Mouse (Mus musculus) midbrain, embryonic 14.5 days (tissue): Measurements from ENCODE around the gene Olfr391-ps. TPM values are rescaled to one million over a fixed set of nuclear protein-coding genes. Genes with fewer than 3 reads are reported as not detected.

Source experiments
- ATAC-seq: fragments of 200-750 bp; cut with Nextera tagmentation; 2 replicates; pipeline ENCODE4 v1.8.0; 2017; ENCODE audit warnings: moderate number of reproducible peaks, moderate library complexity; ENCODE audit not compliant: low FRiP score, low TSS enrichment
- DNase-seq: peaks from one replicate; pipeline ENCODE4 v3.0.0-alpha.2; 2015
- H3K27ac ChIP-seq: fragments of 300-500 bp; sonication (generic); replicated peaks from 2 replicates; pipeline ENCODE4 v1.5.1; 2014; ENCODE audit warnings: mild to moderate bottlenecking, low read depth, low read length, moderate library complexity
- H3K27me3 ChIP-seq: fragments of 300-500 bp; sonication (generic); 2 replicates; pipeline ENCODE4 v1.6.1; 2014; ENCODE audit warnings: low read length, control low read depth, mixed read lengths; ENCODE audit not compliant: control insufficient read depth, insufficient read depth
- H3K36me3 ChIP-seq: fragments of 300-500 bp; sonication (generic); 2 replicates; pipeline ENCODE4 v1.6.1; 2014; ENCODE audit warnings: low read length, control low read depth; ENCODE audit not compliant: control insufficient read depth, insufficient read depth
- H3K4me1 ChIP-seq: fragments of 300-500 bp; sonication (generic); 2 replicates; pipeline ENCODE4 v1.6.1; 2014; ENCODE audit warnings: mild to moderate bottlenecking, antibody characterized with exemption, low read length, control low read depth; ENCODE audit not compliant: control insufficient read depth, insufficient read depth
- H3K4me2 ChIP-seq: fragments of 300-500 bp; sonication (generic); 2 replicates; pipeline ENCODE4 v1.6.1; 2014; ENCODE audit warnings: mild to moderate bottlenecking, low read length, moderate library complexity
- H3K4me3 ChIP-seq: fragments of 300-500 bp; sonication (generic); replicated peaks from 2 replicates; pipeline ENCODE4 v1.5.1; 2014; ENCODE audit warnings: low read depth, low read length
- H3K9ac ChIP-seq: fragments of 300-500 bp; sonication (generic); replicated peaks from 2 replicates; pipeline ENCODE4 v1.6.1; 2014; ENCODE audit warnings: mild to moderate bottlenecking, low read length, moderate library complexity
- H3K9me3 ChIP-seq: fragments of 300-500 bp; sonication (generic); 2 replicates; pipeline ENCODE4 v1.6.1; 2016; ENCODE audit warnings: low read length, control low read depth, mixed read lengths; ENCODE audit not compliant: control insufficient read depth
- WGBS: fragments of 180-500 bp; shearing (Covaris S2); extraction: QIAGEN DNeasy Blood & Tissue Kit; methylation state at CpG from one replicate; pipeline ENCODE4 v1.1.7; 2014; 5-methylcytosine and 5-hydroxymethylcytosine counted together
- polyA plus RNA-seq: library from polyadenylated mRNA; unstranded; fragments of >200 nt; fragmentation: Nextera tagmentation; extraction: Ambion mirVana; gene quantifications from 2 replicates; pipeline ENCODE4 v1.2.1, GENCODE M21; 2014

Gene Olfr391-ps
- polyA plus RNA-seq = not detected in 2 replicates

DNA sequence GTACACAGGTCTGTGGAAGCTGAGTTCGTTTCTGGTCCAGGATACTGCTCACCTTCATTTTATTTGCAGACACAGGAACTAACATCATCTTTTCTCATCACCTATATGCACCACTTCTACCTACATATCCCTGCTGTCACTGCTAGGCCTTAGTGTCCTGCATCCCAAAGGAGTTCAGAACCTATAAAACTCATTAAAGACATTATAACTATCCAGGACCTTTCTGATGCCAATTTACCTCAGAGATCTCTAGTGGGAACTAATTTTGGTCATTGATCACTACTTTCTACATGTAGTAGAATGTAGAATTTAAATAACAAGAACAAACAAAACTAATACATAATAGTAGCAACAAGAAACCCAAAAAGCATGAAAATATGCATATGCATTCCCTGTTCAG lies at the start of gene Olfr391-ps:
TSS of gene Olfr391-ps (minus strand) at position 101 of the 400 bp plus-strand sequence.
- DNase-seq (no peak), ATAC-seq (no peak)
- no peak within 1 kb of the TSS for H3K9ac ChIP-seq
- H3K27me3 ChIP-seq = no peaks in the 10 kb centered on the region
- no peaks in the 10 kb centered on the region for H3K36me3 ChIP-seq
- WGBS = 22% methylated on average over 1 of the region's 1 CpGs
- peaks cover 4% of the 10 kb centered on the region for H3K9me3 ChIP-seq
- no peak within 1 kb of the TSS for H3K27ac ChIP-seq
- no peak within 1 kb of the TSS for H3K4me3 ChIP-seq
- no peaks in the 10 kb centered on the region for H3K4me1 ChIP-seq
- no peak within 1 kb of the TSS for H3K4me2 ChIP-seq

DNA sequence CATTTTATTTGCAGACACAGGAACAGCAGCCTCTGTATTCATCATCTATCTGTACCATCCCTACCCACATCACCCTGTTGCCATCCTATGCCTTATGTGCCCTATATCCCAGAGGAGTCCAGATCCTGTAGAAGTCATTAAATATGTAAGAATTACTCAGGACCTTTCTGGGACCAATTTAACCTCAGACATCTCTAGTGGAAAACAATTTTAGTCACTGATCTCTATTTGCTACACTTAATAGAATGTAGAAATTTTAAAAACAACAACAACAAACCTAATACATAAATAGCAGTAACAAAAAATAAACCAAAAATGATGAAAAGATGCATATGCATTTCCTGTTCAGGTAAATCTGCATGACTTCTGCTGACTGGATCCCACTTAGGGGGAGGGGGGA lies 48.5 kb upstream of the Olfr391-ps start, which contains the start of gene Olfr393:
TSS of gene Olfr393 (minus strand) at position 101 of the 400 bp plus-strand sequence.
- ATAC-seq (no peak), DNase-seq (no peak)
- Histone ChIP-seq H3K9me3 (peaks cover 4% of the 10 kb centered on the region; the same call in 1 of the 2 replicates), H3K36me3 (no peaks in the 10 kb centered on the region), H3K27me3 (no peaks in the 10 kb centered on the region), H3K4me3 (no peak within 1 kb of the TSS), H3K27ac (no peak within 1 kb of the TSS), H3K4me1 (no peaks in the 10 kb centered on the region), H3K4me2 (no peak within 1 kb of the TSS), H3K9ac (no peak within 1 kb of the TSS)

DNA sequence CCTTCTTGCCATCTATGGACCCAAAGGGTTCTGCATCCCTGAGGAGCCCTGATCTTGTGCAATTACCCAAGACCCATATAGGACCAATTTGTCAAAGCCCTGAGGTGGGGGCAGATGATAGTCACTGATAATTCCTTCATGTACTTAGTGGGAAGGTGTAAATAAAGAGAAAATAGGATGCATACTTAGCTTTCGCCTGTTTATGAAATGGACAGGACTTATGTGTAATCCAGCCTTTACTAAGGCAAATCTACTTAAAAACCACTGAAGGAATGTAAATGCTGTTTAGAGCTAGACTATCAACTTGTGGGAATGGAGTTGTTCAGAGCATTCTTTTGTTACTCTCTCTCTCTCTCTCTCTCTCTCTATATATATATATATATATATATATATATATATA lies 14.1 kb upstream of the Olfr391-ps start, which contains the start of gene Olfr392:
TSS of gene Olfr392 (minus strand) at position 101 of the 400 bp plus-strand sequence.
- Histone ChIP-seq H3K9me3 (peaks cover 7% of the 10 kb centered on the region; the same call in 1 of the 2 replicates), H3K36me3 (no peaks in the 10 kb centered on the region), H3K4me2 (no peak within 1 kb of the TSS), H3K4me3 (no peak within 1 kb of the TSS), H3K27ac (no peak within 1 kb of the TSS), H3K27me3 (no peaks in the 10 kb centered on the region), H3K4me1 (no peaks in the 10 kb centered on the region), H3K9ac (no peak within 1 kb of the TSS)
- no peak for DNase-seq
- ATAC-seq = no peak
- WGBS = 90% methylated on average over 1 of the region's 1 CpGs

DNA sequence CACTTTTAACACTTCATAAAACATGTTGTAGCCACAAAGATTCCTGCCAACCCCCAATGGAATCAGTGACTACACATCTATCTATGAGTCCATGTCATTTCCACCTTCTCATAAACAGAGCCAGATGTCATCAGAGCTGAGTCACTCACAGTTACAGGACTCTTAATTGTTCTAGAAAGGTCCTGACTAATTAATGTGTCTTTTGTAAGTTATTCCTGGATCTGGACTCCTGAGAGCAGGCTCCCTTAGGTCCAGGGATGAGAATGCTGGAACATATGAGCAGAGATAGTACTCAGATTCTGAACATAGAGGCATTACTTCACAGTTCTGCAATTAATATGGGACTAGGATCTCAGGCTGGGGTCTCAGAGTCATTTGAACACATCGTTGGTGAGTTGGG lies 20.2 kb downstream of the Olfr391-ps start, which contains the start of gene Olfr390:
TSS of gene Olfr390 (plus strand) at position 301 of the 400 bp plus-strand sequence.
- H3K4me3 ChIP-seq = no peak within 1 kb of the TSS

DNA sequence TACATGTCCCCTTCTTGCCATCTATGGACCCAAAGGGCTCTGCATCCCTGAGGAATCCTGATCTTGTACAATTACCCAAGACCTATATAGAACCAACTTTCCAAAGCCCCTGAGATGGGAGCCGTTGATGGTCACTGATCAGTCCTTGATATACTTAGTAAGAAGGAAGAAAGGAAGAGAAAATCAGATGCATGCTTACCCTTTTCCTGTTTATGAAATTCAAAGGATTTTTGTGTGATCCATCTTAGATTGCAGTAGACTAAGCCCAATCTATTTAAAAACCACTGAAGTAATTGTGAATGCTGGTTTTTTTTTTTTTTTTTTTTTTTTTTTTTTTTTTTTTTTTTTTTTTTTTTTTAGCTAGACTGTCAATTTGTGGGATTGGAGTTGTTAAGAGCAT lies 22.2 kb downstream of the Olfr391-ps start, which contains the start of gene Olfr389:
TSS of gene Olfr389 (minus strand) at position 101 of the 400 bp plus-strand sequence.
- H3K27ac ChIP-seq = no peak within 1 kb of the TSS
- ATAC-seq (no peak), DNase-seq (no peak)
- no peak within 1 kb of the TSS for H3K4me2 ChIP-seq
- H3K4me3 ChIP-seq = no peak within 1 kb of the TSS
- 85% methylated on average over 1 of the region's 1 CpGs for WGBS
- H3K27me3 ChIP-seq = no peaks in the 10 kb centered on the region
- no peaks in the 10 kb centered on the region for H3K36me3 ChIP-seq
- no peak within 1 kb of the TSS for H3K9ac ChIP-seq
- peaks cover 6% of the 10 kb centered on the region; the same call in 1 of the 2 replicates for H3K9me3 ChIP-seq
- H3K4me1 ChIP-seq = no peaks in the 10 kb centered on the region

More for the DNA sequence above, 20.2 kb downstream of the Olfr391-ps start, which contains the start of gene Olfr390:
- no peak for DNase-seq
- ATAC-seq = no peak
- no peaks in the 10 kb centered on the region for H3K27me3 ChIP-seq
- no peaks in the 10 kb centered on the region for H3K4me1 ChIP-seq
- no peak within 1 kb of the TSS for H3K9ac ChIP-seq
- H3K9me3 ChIP-seq = peaks cover 6% of the 10 kb centered on the region; the same call in 1 of the 2 replicates
- no peak within 1 kb of the TSS for H3K27ac ChIP-seq
- no peak within 1 kb of the TSS for H3K4me2 ChIP-seq
- no peaks in the 10 kb centered on the region for H3K36me3 ChIP-seq
- WGBS = 64% methylated on average over 1 of the region's 1 CpGs

DNA sequence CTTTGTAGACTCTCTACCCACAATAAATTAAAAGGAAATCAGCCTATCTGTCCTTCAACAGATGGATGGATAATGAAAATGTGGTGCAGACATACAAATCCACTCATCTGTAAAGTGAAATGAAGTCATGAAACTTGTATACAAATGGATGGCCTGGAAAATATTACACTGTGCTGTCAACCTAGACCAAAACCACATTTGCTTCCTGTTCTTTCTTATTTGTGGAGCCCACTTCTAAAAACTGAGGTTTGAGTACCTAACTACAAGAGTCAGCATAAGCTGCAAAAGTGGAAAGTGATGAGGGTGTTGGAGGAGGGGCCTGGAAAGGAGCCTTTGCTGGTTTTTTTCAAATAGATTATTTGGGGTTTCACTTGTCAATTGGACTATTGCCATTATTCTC lies 43.7 kb downstream of the Olfr391-ps start:
- no peak overlapping the region for H3K4me2 ChIP-seq

More for the DNA sequence above, 43.7 kb downstream of the Olfr391-ps start:
- H3K27ac ChIP-seq = no peak overlapping the region
- DNase-seq = no peak
- no peak overlapping the region for H3K9ac ChIP-seq
- H3K36me3 ChIP-seq = no peaks in the 10 kb centered on the region
- no peak for ATAC-seq
- peaks cover 10% of the 10 kb centered on the region for H3K9me3 ChIP-seq
- no peaks in the 10 kb centered on the region for H3K27me3 ChIP-seq
- no peaks in the 10 kb centered on the region for H3K4me1 ChIP-seq
- H3K4me3 ChIP-seq = no peak overlapping the region

Other genes starting within 250 kb of the Olfr391-ps start
- gene Olfr385, start 210.0 kb downstream of the Olfr391-ps start, polyA plus RNA-seq = not detected in 2 replicates
- gene Olfr384, start 204.5 kb downstream of the Olfr391-ps start, polyA plus RNA-seq = not detected in 2 replicates
- gene Zfp735, start 114.3 kb downstream of the Olfr391-ps start, polyA plus RNA-seq = not detected in 2 replicates
- gene Olfr389, start 22.3 kb downstream of the Olfr391-ps start, polyA plus RNA-seq = not detected in 2 replicates
- not detected in 2 replicates for gene Olfr390, start 20.1 kb downstream of the Olfr391-ps start, polyA plus RNA-seq
- gene Olfr392, start 14.0 kb upstream of the Olfr391-ps start, polyA plus RNA-seq = not detected in 2 replicates
- gene Olfr393, start 48.4 kb upstream of the Olfr391-ps start, polyA plus RNA-seq = not detected in 2 replicates
- gene Olfr394, start 87.7 kb upstream of the Olfr391-ps start, polyA plus RNA-seq = not detected in 2 replicates
- gene Olfr395, start 106.2 kb upstream of the Olfr391-ps start, polyA plus RNA-seq = not detected in 2 replicates
- not detected in 2 replicates for gene Olfr23, start 133.6 kb upstream of the Olfr391-ps start, polyA plus RNA-seq
- not detected in 2 replicates for gene Olfr397, start 157.8 kb upstream of the Olfr391-ps start, polyA plus RNA-seq
- gene Olfr398, start 187.4 kb upstream of the Olfr391-ps start, polyA plus RNA-seq = not detected in 2 replicates